Mouse (Mus musculus) adrenal gland, postnatal 14 days (tissue): ENCODE measurements at regions not wholly inside any gene's neighbourhood (a gene's known extent, or its start where the extent isn't known, plus 50 kb on each side); places are given as distances from the start of the nearest gene placed in this dataset.

ENCODE experiments used
- DNase-seq: peaks from one replicate; pipeline ENCODE4 v3.0.0; 2021; ENCODE audit warnings: mixed read lengths

- no peak for DNase-seq
Observed at GRCm38 (mm10) chr12:52622398-52622797, 76.8 kb upstream of the Akap6 start.

GRCm38 (mm10) chr12:52623416-52624108, 75.6 kb upstream of the Akap6 start:
- DNase-seq, result no peak

- DNase-seq, result no peak
Observed at GRCm38 (mm10) chr12:52624871-52625270, 74.3 kb upstream of the Akap6 start.

- peak; percentile 51 for DNase-seq
Observed at GRCm38 (mm10) chr12:52628771-52629170, 70.4 kb upstream of the Akap6 start.

- DNase-seq, result no peak
Observed at GRCm38 (mm10) chr12:52635121-52635878, 63.9 kb upstream of the Akap6 start.

- DNase-seq, result peak; percentile 10
Observed at GRCm38 (mm10) chr12:52636186-52636881, 62.8 kb upstream of the Akap6 start.

GRCm38 (mm10) chr12:52636920-52637319, 62.3 kb upstream of the Akap6 start:
- no peak for DNase-seq

GRCm38 (mm10) chr12:52637506-52638249, 61.5 kb upstream of the Akap6 start:
- peak; percentile 71 for DNase-seq

- DNase-seq, result no peak
Observed at GRCm38 (mm10) chr12:52638461-52638860, 60.7 kb upstream of the Akap6 start.

GRCm38 (mm10) chr12:52644059-52644458, 55.1 kb upstream of the Akap6 start:
- no peak for DNase-seq
